Mouse (Mus musculus): ENCODE results near the gene Ercc6l2.

Ercc6l2 gene

GRCm38 (mm10) chr13:63872585-63873282 is 57.7 kb downstream of the Ercc6l2 start:
- POLR2A ChIA-PET, result interaction anchor here in 1 of 4 experiments (1.2 kb wide), 1 partner anchor 107 kb away, joined by 3 read pairs; no protein-coding TSS in a partner anchor
- CTCF ChIA-PET, result interaction anchor here in 1 of 4 experiments (0.6 kb wide), 1 partner anchor 21 kb away, joined by 3 read pairs; no protein-coding TSS in a partner anchor

GRCm38 (mm10) chr13:63877138-63877537 is 62.1 kb downstream of the Ercc6l2 start:
- POLR2A ChIA-PET, result no interaction called here
- CTCF ChIA-PET, result interaction anchor here in 1 of 4 experiments (0.6 kb wide), 1 partner anchor 31 kb away, joined by 5 read pairs; no protein-coding TSS in a partner anchor

- ChIA-PET CTCF (no interaction called here), POLR2A (no interaction called here)
Measured at GRCm38 (mm10) chr13:63879105-63879863, 64.2 kb downstream of the Ercc6l2 start.

- ChIA-PET POLR2A (interaction anchor here in 1 of 4 experiments (0.7 kb wide), 1 partner anchor 48 kb away, joined by 4 read pairs; no protein-coding TSS in a partner anchor), CTCF (no interaction called here)
Measured at GRCm38 (mm10) chr13:63879864-63880141, 64.8 kb downstream of the Ercc6l2 start.

DNA sequence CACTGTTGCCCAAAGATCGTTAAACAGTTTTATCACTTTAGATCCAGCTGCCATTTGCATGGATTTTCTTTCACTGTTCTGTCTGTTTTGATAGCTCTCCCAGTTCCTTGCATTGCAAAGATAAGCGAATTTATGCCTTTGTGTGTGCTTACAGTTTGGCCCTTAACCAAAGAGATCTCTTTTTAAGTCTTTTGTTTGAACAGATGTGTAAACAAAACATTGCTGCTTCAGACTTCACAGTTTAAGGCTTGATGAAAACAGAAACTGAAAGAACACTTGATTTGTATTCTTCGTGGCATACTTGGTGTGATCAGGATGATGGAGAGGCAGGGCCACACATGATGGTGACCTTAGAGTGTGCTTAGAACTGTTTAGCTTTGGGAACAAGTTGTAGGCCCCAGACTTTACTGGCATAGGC is 70.5 kb downstream of the Ercc6l2 start:
- CTCF ChIA-PET, result no interaction called here

DNA sequence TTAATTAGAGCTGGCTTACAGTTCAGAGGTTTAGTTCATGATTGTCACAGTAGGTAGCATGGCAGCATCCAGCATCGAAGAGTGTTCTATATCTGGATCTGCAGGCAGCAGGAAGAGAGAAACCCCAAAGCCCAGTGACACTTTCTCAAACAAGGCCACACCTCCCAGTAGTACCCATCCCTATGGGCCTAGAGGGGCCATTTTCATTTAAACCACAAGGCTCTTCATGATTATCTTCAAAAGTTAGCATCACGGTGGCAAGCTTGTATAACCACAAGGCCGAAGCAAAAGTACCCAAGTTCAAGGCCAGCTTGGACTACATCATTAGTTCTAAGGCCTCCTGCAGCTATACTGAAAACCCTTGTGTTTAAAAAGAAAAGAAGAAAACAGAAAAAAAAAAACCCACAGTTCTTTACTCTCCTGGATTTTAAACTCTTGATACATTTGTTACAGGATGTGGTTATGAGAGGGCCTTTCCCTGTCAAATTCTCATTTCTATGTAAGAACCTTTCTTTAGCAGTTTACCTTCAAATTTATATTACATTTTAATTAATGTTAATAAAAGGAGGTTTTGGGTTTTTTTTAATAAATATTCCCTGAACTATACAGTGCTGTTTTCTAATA is 71.5 kb downstream of the Ercc6l2 start:
- POLR2A ChIA-PET, result interaction anchor here in 1 of 4 experiments (1.3 kb wide), 1 partner anchor 29 kb away, joined by 3 read pairs; no protein-coding TSS in a partner anchor
- CTCF ChIA-PET, result interaction anchor here in 2 of 4 experiments (0.6 to 0.8 kb wide), 4 partner anchors 14 to 364 kb away, joined by 3 to 4 read pairs (median 4); no protein-coding TSS in a partner anchor

More for the DNA sequence above, 70.5 kb downstream of the Ercc6l2 start:
- POLR2A ChIA-PET, result no interaction called here

GRCm38 (mm10) chr13:63900679-63901302 is 85.8 kb downstream of the Ercc6l2 start:
- ChIA-PET CTCF (interaction anchor here in 3 of 4 experiments (0.6 to 2.1 kb wide), 12 partner anchors 9 to 205 kb away, joined by 3 to 11 read pairs (median 3); no protein-coding TSS in a partner anchor), POLR2A (interaction anchor here (0.6 to 4.8 kb wide), 29 partner anchors 8 to 469 kb away, joined by 3 to 22 read pairs (median 3); no protein-coding TSS in a partner anchor)

GRCm38 (mm10) chr13:63901303-63901713 is 86.3 kb downstream of the Ercc6l2 start:
- CTCF ChIA-PET, result interaction anchor here in 3 of 4 experiments (0.6 to 2.1 kb wide), 13 partner anchors 9 to 205 kb away, joined by 3 to 11 read pairs (median 3); no protein-coding TSS in a partner anchor
- POLR2A ChIA-PET, result interaction anchor here (0.6 to 4.8 kb wide), 32 partner anchors 8 to 470 kb away, joined by 3 to 22 read pairs (median 3); no protein-coding TSS in a partner anchor

GRCm38 (mm10) chr13:63901714-63902597 is 86.9 kb downstream of the Ercc6l2 start:
- CTCF ChIA-PET, result interaction anchor here in 2 of 4 experiments (1.0 to 2.1 kb wide), 7 partner anchors 11 to 136 kb away, joined by 3 to 11 read pairs (median 3); no protein-coding TSS in a partner anchor
- POLR2A ChIA-PET, result interaction anchor here (0.6 to 4.8 kb wide), 31 partner anchors 8 to 685 kb away, joined by 3 to 22 read pairs (median 3); no protein-coding TSS in a partner anchor

GRCm38 (mm10) chr13:63906516-63906915 is 91.5 kb downstream of the Ercc6l2 start:
- ChIA-PET CTCF (interaction anchor here in 2 of 4 experiments (1.0 kb wide), 2 partner anchors 17 to 73 kb away, joined by 3 to 4 read pairs; no protein-coding TSS in a partner anchor), POLR2A (interaction anchor here in 3 of 4 experiments (0.8 to 1.7 kb wide), 6 partner anchors 9 to 74 kb away, joined by 3 to 6 read pairs (median 4); no protein-coding TSS in a partner anchor)

DNA sequence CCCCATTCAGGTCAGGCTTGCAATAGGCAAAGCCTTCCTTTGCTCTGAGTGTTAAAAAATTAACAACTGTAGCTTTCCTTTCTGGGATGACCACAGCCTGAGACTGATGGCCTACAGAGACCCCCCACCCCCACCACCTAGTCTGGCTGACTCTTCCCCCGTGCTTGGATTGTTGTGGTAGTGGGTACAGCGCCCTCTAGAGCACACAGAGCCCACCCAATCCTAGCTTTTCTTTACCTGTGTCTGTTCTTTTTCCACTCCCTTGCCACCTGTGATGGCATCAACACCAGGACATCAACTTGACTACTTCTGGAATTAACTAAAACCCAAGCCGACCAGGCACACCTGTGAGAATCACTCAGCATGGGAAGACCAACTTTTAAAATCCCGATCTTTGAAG is 92.4 kb downstream of the Ercc6l2 start:
- ChIA-PET CTCF (interaction anchor here in 3 of 4 experiments (0.6 to 1.6 kb wide), 11 partner anchors 9 to 72 kb away, joined by 3 to 8 read pairs (median 3); no protein-coding TSS in a partner anchor), POLR2A (interaction anchor here in 3 of 4 experiments (0.8 to 3.0 kb wide), 8 partner anchors 11 to 95 kb away, joined by 3 to 13 read pairs (median 4); partner anchors contain the start of gene Ercc6l2 (in 1 of the 3))

DNA sequence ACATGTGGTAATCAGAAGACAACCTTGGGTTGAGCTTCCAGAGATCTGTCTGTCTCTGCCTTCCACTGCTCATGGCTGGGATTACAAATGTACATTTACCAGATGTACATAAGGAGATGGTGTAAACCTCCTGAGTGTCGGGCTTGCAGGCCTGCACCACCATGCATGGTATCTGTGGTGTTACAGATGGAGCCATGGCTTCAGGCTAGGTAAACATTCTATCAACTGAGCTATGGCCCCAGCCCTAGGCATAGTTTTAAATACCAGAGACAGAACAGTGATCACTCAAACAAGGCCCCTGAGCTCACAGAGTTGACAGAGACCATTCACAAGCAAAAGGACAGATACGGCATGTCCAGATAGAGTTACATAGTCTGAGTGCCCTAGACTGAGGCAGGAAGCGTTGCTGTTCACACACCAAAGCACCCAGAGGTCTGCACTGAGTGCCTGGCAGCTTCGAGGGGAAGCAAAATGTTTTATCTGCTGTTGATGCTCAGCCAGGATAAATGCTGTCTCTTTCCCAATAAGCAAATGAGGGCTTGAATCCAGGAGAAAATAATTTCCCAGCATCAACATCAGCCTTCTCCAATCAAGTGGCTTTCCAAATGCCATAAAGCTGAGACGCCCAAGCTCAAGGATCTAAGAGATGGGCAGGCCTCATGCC is 95.2 kb downstream of the Ercc6l2 start:
- POLR2A ChIA-PET, result interaction anchor here in 3 of 4 experiments (0.6 to 3.0 kb wide), 8 partner anchors 8 to 1646 kb away, joined by 3 to 13 read pairs (median 6); no protein-coding TSS in a partner anchor
- CTCF ChIA-PET, result interaction anchor here in 1 of 4 experiments (1.4 kb wide), 1 partner anchor 9 kb away, joined by 4 read pairs; no protein-coding TSS in a partner anchor

DNA sequence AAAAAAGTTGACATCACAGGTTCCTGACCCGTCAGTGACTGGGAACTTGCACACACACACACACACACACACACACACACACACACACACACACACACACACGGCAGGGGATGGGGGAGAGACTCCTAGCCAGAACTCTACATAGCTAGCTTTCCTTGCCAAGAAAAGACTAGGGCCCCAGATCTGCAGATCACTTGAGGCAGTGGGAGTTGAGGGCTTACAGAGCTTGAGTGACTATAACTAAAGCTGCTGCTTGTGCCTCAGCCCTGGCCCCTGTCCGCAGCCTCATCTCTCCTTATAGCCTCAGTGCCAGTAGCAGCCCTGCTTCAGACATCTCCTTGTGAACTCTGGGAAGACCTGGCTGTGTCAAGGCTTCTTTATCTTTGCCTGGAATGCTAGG is 96.6 kb downstream of the Ercc6l2 start:
- POLR2A ChIA-PET, result interaction anchor here in 1 of 4 experiments (0.7 to 1.8 kb wide), 3 partner anchors 12 to 401 kb away, joined by 6 to 15 read pairs (median 8); no protein-coding TSS in a partner anchor
- CTCF ChIA-PET, result interaction anchor here in 3 of 4 experiments (0.7 to 1.6 kb wide), 3 partner anchors 11 to 207 kb away, joined by 3 to 8 read pairs (median 4); no protein-coding TSS in a partner anchor

DNA sequence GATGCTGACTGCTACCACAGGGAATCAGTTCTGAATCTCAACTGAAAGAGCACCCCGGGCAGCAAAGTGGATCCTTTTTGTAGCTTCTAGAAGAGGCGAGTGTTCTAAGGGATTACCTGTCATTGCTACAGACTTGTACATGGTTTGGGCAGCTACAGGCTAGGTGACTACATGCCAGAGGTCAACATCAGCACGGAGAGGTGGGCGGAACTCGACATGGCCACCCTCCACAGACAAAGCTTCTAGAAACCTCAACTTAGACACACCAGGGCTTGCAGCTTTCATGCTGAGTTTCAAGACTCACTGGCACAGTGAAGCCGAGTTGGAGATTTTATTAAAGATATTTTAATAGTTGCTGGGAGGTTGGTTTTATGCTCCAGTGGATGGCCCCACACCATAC is 98.1 kb downstream of the Ercc6l2 start:
- ChIA-PET POLR2A (interaction anchor here in 2 of 4 experiments (1.1 to 1.8 kb wide), 4 partner anchors 11 to 482 kb away, joined by 3 to 15 read pairs (median 4); no protein-coding TSS in a partner anchor), CTCF (interaction anchor here in 3 of 4 experiments (0.7 to 1.6 kb wide), 5 partner anchors 12 to 917 kb away, joined by 3 to 5 read pairs (median 4); no protein-coding TSS in a partner anchor)

GRCm38 (mm10) chr13:63915176-63915575 is 100.1 kb downstream of the Ercc6l2 start:
- ChIA-PET CTCF (interaction anchor here in 2 of 4 experiments (0.5 to 0.6 kb wide), 2 partner anchors 90 to 1206 kb away, joined by 3 read pairs; no protein-coding TSS in a partner anchor), POLR2A (interaction anchor here (0.6 to 6.8 kb wide), 18 partner anchors 9 to 246 kb away, joined by 3 to 47 read pairs (median 5); partner anchors contain the start of genes Ercc6l2 (in 1 of the 4) and Habp4 (in 1 of the 4))

GRCm38 (mm10) chr13:63915684-63916083 is 100.6 kb downstream of the Ercc6l2 start:
- ChIA-PET POLR2A (interaction anchor here (0.7 to 6.8 kb wide), 24 partner anchors 8 to 246 kb away, joined by 3 to 47 read pairs (median 4); partner anchors contain the start of genes Ercc6l2 (in 1 of the 4) and Habp4 (in 1 of the 4)), CTCF (interaction anchor here in 3 of 4 experiments (0.5 to 1.9 kb wide), 4 partner anchors 8 to 614 kb away, joined by 3 to 11 read pairs (median 6); no protein-coding TSS in a partner anchor)

Data from embryonic stem cell, embryonic (primary cell).